Mouse (Mus musculus): ENCODE measurements around the gene Omp.

Omp gene

GRCm38 (mm10) chr7:98141206-98141605, 4.1 kb downstream of the Omp start:
- peak; percentile 65 for DNase-seq (ENCODE audit: low spot score)

- no peak for DNase-seq (ENCODE audit: low spot score)
Measured at GRCm38 (mm10) chr7:98140597-98140996, 4.7 kb downstream of the Omp start.

DNA sequence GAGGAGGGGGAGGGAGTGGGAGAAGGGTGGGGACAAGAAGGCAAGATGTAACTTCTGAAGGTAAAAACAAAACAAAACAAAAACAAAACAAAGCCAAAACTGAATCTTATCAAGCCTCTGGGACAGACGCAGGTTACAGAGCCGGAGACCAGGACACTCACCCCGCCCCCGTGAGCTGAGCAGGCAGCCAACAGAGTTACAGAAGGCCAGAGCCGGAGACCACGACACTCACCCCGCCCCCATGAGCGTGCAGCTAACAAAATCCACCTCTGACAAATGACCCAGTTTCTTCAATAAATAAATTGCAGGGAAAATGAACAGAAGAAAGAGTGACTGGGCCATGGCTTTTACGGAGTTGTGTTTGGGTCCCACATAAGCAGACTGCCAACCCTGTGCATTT, 6.1 kb downstream of the Omp start:
- DNase-seq (ENCODE audit: low spot score) = no peak

DNA sequence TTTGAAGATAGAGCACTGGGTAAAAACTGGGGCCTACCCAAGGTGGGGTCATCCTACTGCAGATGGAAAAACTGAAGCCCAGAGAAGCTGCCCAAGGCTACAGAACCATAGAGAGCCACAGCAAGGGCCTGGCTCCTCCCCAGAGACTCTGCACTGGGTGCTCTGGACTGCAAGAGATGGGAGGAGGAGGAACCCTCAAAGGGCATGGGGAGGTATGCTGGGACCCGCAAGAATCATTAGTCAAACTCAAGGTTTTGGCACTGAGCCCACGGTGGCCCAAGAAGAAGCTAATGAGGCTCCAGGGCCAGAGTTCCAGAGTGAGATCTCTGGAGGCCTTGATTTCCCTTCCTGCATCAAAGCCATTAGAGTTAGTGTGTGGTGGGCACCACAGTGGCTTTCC, 7.3 kb downstream of the Omp start:
- no peak for DNase-seq (ENCODE audit: low spot score)

DNA sequence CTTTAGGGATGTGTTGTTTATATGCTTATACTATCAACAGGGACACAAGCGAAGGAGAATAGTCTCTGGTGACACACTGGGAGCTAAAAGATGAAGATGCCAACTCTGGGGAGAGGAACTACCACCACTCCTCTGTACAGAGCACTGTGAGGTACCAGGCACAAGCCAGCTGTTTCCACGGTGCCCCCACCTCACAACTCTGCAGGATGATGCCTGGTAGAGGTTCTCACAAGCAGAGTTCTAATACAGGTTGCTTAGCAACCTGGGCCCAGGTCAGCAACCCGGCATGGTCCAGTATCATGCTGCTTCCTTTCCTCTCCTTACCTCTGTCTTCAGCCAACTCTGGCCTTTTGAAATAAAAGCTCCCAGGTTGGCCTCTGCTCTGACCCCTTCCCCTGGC, 7.7 kb downstream of the Omp start:
- DNase-seq (ENCODE audit: low spot score) = no peak

- no peak for DNase-seq (ENCODE audit: low spot score)
Measured at GRCm38 (mm10) chr7:98131751-98132150, 13.6 kb downstream of the Omp start.

GRCm38 (mm10) chr7:98125473-98125872, 19.8 kb downstream of the Omp start:
- DNase-seq (ENCODE audit: low spot score) = no peak

DNA sequence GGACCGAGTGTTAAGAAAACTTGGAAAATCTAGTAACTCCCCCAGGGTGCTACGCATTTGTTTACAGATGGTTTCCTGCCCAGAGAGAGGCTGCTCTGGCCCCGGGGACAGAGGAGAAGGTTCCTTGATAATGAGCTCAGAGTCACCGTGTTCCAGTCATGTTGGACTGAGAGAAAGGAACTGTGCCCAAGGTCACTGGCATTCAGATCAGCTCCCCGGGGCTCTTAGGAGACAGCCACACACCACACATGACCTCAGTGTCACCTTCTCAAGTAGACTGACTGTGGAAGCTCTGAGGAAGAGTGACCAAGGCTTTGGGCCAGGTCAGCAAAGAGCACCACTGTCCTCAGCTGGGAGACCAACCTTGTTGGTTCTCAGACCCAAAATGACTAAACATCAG, 20.6 kb downstream of the Omp start:
- no peak for DNase-seq (ENCODE audit: low spot score)

- DNase-seq (ENCODE audit: low spot score) = no peak
Measured at GRCm38 (mm10) chr7:98121673-98122072, 23.6 kb downstream of the Omp start.

DNA sequence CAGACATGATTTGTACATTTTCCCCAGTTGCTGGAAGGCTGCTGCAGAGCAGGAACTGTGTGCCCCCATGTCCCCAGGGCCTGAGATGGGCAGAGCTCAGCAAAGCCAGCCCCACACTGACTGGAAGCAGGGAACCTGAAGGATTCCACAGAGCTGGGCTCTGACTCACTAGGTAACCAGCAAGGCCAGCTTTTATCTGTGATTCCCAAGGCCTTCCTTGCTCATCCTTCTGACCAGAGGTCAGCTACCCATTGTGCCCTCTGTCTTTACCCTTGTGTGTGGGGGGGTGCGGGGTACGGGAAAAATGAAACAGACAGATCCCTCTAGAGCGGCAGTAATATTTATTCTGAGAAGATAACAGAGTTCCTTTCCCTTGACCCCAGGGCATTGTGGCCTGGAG, 24.1 kb downstream of the Omp start:
- DNase-seq (ENCODE audit: low spot score) = no peak

- DNase-seq (ENCODE audit: low spot score) = peak; percentile 88
Measured at GRCm38 (mm10) chr7:98120325-98120724, 25.0 kb downstream of the Omp start.

- DNase-seq (ENCODE audit: low spot score) = no peak
Measured at GRCm38 (mm10) chr7:98119961-98120232, 25.4 kb downstream of the Omp start.

DNA sequence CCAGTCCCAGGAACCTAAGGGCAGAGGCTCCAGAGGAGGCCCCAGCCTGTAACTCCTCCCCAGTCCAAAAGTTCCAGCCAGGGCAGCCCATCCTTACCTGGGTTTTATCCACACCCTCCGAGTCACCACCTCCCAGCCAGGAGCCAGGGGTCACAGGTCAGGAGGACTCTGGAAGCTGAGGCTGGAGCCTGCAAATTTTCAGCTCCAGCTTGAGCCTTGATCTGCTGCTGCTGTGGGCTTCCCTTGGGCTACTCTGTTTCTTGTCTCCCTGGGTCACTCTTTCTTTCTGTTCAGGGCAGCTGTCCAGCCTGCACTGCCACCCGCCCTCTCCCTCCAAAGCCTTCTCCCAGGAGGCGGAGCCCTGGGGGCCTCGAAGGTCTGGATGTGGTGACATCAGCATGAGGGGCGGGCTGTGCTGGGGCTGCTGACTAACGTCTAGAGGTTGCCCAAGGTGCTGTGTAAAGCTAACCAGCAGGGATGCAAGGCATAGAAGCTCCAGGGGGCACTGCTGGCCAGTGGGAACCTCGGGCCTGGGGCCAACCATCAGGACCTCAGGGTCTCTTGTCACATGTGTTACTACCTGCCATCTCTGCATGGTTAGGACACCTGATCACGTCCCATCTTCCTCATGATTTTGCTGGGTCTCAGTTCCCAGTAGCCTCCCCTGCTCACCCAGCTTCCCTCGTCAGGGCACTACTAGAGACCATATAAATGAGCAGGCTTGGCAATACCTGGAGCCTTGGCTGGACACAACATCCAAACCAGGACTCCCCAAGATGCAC, 25.9 kb downstream of the Omp start, which contains the start of gene Myo7a:
Myo7a (minus strand) TSS at position 346 of the 782 bp plus-strand sequence.
- peak; percentile 56 for DNase-seq (ENCODE audit: low spot score)

GRCm38 (mm10) chr7:98117012-98117660, 28.2 kb downstream of the Omp start:
- DNase-seq (ENCODE audit: low spot score) = no peak

GRCm38 (mm10) chr7:98114656-98115055, 30.6 kb downstream of the Omp start:
- no peak for DNase-seq (ENCODE audit: low spot score)

- peak; percentile 48 for DNase-seq (ENCODE audit: low spot score)
Measured at GRCm38 (mm10) chr7:98111233-98111632, 34.1 kb downstream of the Omp start.

- no peak for DNase-seq (ENCODE audit: low spot score)
Measured at GRCm38 (mm10) chr7:98109771-98110170, 35.5 kb downstream of the Omp start.

DNA sequence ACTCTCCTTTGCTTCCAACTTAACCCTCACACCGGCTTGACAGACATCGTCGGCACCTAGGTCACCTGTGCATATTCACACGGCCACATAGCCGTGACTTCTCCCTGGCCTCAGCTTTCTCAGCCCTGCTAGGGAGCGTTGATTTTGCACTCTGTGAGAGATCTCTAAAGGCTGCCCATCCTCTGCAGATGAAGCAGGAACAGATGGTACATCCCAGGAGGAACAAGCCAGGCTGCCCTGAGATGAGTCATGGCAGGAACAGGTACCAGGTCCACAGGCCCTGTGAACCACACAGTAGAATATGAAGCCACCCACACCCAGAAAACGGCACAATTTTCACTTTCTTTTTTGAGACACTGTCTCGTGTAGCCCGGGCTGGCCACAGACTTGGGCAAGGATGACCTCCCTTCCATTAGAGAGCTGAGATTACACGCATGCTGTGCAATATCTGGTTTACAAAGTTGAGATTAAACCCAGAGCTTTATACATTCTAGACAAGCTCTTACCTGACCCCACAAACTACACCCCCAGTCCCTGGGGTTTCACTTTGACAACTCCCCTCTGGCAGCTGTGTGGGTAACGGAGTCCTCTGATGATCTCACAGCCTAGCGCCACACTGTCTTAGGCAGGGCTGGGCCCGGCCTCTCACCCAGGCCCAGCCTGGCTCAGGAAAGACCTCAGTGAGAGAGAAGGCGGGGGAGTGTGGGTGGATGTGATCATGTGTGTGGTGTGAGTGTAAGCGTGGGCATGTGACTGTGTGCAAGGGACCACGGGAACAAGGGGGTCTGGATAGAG, 36.5 kb downstream of the Omp start:
- DNase-seq (ENCODE audit: low spot score) = no peak

DNA sequence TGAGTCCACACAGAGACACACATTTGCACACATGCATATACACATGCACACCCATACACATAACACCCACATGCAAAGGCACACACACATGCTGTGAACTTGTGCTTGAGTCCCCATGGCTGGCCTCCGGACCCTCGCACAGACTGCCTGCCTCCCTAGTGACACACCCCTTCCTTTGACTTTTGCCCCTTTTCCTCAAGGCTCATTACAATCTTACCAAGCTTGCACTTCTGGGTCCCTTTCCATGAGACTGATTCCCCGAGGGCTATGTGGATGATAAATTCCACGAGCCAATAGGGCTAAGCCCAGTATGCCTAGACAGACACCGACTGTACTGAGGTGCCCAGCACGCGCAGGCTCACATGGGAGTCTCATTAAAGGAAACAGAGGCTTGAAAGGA, 39.0 kb downstream of the Omp start:
- DNase-seq (ENCODE audit: low spot score) = no peak

- DNase-seq (ENCODE audit: low spot score) = no peak
Measured at GRCm38 (mm10) chr7:98104481-98105435, 40.5 kb downstream of the Omp start.

- no peak for DNase-seq (ENCODE audit: low spot score)
Measured at GRCm38 (mm10) chr7:98103942-98104292, 41.4 kb downstream of the Omp start.
